Mouse (Mus musculus) testis, postnatal 10 days (tissue): ENCODE measurements at regions not wholly inside any gene's neighbourhood (a gene's known extent, or its start where the extent isn't known, plus 50 kb on each side); places are given as distances from the start of the nearest gene placed in this dataset.
A peak's percentile ranks its signal among the peaks of the same experiment; 100 is the strongest.

Source experiments
- DNase-seq: peaks from one replicate; pipeline ENCODE4 v3.0.0; 2021; ENCODE audit warnings: low spot score

DNA sequence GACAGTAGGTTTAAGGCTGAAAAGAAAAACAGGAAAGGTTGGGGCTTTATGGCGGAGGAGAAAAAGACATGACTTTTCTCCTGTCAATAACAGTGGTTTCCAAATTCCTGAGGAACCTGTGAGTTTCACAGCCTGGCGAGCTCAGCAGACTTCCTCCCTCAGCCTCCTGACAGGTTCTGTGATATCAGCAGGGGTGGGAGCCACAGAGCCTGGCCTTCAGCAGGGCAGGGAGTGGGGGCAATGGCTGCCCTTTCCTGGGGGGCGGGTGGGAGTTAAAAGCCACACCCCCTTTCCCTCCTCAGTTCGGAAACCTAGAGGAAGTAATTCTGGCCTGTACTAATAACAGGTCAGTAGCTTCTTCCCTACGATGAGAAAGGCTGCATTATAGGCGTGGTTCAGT lies 211.7 kb downstream of the Rchy1 start:
- DNase-seq: no peak

DNA sequence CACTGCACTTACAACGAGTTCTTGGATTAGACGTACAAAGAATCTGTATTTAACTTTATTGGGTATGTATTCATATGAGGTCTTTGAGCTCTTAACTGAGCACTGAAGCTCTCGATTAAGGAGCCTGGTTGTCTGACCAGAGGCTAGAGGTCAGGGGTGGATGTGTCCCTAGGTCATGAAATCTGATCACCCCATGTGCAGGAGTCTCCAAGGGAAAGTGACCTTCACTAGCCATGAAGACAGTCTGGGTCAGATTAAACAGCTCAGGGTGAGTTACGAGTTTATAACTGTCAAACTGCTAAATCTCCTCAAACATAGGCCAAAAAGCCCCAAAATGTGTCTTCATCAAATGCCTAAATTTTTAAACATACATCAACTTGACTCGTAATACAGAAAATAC lies 216.8 kb downstream of the Rchy1 start:
- no peak for DNase-seq

DNA sequence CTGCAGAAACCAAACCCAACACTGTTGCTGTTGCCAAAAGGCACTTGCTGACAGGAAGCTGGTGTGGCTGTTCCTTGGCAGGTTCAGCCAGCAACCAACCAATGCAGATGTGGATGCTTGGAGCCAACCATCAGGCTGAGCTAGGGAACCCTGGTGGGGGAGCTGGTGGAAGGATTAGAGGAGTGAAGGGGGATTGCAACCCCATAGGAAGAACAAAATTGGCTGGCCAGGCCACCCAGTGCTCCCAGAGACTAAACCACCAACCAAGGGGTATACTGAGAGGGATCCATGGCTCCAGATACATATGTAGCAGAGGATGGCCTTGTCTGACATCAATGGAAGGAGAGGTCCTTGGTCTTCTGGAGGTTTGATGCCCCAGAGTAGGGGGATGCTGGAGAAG lies 218.5 kb downstream of the Rchy1 start:
- no peak for DNase-seq

DNA sequence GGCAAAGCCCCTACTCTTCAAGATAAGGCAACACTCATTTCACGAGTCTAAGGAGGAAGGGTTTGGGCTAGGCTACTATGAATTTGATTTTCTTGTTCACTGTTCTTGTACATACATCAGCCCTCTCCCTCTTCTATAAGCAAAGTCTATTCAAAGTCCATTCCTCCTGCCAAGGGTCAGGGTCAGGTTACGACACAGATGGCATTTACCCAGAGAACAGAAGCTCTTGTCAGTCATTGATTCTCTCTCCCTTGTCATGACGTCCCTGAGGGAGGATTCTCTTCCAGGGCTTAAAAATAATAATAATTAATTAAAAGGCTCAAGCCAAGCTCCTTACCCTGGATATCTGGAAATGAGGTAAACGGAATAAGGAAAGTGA lies 222.7 kb downstream of the Rchy1 start:
- no peak for DNase-seq

DNA sequence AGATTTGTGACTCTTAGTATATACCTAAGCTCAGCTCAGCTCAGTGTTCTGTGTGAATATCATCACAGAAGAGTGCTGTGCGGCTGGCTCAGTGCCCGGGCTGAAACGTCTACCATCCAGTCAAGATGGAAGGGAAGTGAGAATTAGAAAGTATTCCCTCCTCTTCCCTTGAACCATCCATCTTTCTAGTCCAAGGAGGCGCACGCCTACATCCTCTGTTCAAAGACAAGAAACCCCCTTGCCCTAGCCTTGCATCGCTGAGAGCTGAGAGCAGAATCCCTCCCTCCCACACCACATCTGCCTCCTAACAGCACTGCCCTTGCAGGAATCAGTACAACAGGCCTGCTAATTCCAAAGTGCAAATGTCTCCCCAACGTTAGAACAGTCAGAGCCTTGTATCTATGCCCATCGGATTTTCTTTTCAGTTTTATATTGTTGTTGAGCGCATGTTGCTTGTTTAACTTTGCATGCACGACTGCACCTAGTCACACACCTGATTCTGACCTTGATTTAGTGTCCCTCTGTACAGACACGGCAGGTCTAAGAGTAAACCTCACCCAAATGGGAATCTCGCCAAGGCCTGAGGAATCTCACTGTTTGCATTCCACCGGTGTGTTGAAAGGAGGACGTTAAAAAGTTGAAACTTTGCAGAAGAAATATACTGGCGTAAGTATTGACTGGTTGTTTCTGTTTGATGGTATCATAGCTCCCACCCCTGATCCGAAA lies 222.2 kb downstream of the Parm1 start:
- DNase-seq: peak; percentile 58

DNA sequence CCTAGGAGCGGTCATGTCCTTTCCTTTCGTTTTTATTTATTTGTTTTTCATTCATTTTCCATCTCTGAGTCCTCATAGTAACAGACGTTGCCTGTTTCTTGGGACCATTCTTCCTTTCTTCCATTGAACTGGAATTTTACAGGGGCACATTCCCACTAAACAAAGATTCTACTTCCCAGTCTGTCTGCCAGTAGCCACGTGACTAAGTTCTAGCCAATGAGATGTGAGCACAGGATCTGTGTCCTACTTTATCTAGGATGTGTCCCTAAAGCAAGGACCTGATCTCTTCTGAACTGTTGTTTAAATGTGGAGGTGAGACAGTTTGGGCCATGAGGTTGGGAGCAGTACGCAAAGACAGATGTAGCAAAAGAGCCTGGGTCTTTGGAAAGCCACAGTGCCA lies 214.6 kb downstream of the Parm1 start:
- no peak for DNase-seq

DNA sequence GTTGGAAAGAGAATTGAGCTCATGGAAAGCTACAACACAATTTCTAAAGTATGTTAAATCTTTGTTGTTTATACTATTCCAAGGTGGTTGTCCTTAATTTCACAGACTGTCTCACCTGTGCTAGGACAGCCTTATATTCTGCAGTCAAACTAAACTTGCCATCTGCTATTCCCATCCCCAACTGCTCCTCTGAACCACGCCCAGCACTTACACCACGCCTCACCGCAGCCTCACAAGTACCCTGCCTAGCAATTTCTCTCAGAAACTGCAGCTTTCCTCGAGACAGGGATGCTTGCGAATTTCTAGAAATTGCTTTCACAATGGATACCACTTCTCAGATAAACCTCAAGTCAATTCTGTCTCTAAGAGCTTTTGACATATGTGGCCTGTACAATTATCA lies 213.7 kb downstream of the Parm1 start:
- DNase-seq: no peak

DNA sequence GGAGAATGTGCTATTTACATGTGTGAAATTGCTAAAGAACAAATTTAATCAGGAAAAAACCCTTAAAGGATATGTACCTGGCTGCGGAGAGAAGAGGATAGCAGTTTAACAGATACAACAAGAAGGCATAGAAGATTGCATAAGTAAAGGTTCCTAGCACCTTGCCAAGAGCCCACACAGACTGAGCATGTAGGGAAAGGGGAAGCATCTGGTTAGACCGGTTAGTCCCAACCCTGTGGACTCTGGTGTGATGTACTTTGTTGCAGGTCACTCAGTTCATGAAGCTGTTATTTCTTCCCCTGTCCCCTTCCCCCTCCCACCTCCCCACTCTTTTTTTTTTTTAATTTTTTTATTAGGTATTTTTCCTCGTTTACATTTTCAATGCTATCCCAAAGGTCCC lies 212.5 kb downstream of the Parm1 start:
- DNase-seq: no peak

DNA sequence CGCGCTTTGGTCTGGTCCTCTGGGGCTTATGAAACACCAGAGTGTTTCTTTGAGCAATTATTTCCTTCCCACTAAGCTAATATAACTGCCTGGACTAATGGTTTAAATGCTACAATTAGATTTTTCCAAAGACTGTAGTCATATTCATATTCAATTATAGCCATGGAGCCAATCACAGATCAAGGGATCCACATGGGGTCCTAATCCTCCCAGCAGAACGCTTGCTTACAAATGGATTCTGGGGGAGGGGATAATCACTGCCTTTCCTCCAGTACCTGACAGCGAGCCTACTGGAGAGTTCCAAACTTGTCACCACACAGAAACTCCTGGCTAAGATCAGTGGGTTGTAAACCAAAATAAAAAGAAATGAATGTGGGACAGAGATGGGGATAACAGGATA lies 212.0 kb downstream of the Parm1 start:
- no peak for DNase-seq

DNA sequence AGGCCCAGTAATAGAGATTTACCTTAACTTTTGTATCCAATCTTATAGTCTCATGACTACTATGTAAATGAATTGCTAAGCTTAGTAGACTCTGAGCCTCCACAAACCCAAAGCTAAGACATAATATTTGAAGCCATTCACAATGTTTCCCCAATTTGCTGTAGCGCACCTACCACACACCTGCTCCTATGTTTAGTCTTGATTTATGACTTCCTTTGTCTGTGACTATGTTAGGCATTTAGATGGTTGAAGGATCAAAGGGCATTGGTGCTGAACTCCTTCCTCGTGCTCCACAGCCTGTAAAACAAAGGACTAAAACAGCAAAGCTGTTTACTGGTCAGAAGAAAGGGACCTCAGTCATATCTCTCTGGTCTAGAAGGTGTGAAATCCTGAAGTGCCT lies 210.0 kb downstream of the Parm1 start:
- DNase-seq: no peak

DNA sequence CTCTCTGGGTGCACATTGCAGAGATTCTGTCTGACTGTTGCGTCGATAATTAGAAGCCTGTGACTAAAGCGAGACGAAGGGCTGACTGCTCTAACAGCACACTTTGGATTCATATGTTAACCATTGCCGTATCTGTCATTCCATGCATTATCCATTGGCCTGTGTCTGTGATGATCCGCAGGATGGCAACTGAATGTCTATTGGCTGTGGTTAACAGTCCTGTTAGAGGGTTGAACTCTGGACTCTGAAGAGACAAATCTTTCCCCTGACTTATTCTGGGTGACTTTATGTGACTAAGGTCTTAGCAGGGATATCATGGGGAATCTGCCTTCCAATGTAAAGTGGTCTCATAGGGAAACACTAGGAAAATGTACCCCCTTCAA lies 208.7 kb downstream of the Parm1 start:
- no peak for DNase-seq

DNA sequence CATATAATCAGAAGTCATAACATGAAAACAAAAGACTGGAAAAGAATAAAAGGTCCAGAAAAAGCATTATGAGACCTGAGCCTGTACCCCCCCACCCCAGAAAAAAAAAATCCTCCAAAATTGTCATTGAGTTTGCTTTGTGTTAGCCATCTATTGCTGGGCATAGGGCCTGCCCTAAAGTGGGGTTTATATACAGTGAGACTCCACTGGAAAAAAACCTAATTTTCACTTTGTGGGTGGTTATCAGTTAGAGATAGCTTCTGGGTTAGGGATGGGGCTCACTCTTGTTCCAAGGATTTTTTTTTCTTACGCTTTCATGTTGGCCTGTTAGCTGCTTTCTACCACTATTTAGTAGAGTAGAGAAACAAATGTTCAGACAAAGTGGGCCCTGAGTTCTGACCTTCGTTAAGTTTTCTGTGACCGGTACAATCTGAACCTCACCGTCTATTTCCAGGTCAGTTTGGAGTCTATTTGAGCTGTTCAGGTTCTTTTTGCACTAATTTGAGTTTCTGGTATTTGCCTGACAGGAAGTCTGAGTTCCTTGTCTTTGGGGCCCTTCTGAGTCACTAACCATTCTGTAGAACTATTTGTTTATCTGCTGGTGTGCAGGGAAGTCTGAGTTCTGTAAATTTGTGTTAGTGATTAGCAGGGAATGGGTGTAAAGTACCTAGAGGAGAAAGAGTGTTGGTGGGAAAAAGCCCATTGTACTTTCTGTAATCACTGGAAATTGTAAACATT lies 208.1 kb downstream of the Parm1 start:
- no peak for DNase-seq

DNA sequence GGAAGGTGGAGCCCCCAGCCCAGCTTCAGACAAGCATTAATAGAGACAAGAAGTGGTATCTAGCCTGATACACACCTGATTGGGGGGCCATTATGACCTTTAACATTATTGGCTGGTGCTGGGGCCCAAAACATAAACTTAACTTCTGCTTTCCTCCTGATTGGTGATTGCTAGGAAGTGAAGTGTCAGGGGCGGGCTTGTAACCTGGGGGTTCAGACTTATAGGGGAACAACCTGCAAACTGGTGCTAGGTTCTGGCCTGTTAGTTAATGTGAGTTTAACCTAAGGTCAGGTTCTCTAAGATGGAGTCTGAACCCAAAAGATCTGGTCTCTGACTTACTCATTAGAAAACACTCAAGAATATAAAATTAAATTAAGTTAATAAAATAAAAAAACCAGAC lies 207.5 kb downstream of the Parm1 start:
- no peak for DNase-seq

DNA sequence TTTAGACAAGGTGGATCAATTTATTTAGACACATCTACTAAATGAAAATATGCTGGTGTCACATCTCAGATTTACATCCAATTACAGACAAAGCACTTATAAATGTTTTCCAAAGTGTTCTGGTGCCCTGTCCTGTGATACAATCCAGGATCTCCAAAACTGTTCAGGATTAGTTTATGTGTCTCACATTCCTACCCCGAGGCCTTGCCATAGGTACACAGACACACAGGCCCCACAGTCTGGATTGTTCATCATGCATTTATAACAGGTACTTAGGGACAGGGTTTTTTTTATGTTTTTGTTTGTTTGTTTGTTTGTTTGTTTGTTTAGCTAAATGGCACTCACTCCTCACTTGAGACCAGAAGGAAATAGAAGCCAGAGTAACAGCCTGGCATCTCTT lies 206.0 kb downstream of the Parm1 start:
- no peak for DNase-seq

DNA sequence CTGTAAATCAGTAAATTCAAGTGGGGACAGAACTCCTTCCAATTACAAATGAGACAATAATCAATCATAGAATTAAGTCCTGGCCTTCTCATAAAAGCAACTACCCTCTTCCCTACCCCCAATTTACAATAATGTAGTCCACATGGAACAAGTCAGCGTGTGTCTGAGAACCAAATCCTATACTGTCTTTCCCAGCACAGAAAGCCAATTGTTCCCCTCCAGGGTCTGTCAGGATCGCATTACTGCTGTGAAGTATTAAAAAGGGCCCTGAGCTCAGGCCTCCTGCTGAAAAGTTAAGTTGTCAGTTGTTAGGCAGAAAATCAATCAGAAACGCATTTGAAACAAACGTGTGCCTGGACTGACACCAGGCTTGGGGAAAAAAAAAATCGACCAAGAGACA lies 205.6 kb downstream of the Parm1 start:
- no peak for DNase-seq

DNA sequence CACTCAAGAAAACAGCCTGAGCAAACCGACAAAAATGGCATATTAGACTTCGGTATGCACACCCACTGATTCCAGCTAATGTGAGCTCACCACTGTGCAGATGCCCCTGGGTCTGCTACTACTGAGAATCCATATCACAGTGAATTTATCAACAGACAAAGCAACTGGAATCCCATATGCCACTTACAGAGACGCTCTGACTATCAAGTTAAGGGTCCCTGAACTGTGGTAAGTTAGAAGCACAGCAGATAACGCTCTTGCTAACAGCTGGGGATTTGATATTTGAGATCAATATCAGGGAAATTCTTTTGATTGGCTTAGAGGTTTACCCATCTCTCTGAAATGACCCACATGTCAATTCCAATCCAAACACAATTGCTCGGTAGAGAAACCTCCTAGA lies 205.0 kb downstream of the Parm1 start:
- no peak for DNase-seq

DNA sequence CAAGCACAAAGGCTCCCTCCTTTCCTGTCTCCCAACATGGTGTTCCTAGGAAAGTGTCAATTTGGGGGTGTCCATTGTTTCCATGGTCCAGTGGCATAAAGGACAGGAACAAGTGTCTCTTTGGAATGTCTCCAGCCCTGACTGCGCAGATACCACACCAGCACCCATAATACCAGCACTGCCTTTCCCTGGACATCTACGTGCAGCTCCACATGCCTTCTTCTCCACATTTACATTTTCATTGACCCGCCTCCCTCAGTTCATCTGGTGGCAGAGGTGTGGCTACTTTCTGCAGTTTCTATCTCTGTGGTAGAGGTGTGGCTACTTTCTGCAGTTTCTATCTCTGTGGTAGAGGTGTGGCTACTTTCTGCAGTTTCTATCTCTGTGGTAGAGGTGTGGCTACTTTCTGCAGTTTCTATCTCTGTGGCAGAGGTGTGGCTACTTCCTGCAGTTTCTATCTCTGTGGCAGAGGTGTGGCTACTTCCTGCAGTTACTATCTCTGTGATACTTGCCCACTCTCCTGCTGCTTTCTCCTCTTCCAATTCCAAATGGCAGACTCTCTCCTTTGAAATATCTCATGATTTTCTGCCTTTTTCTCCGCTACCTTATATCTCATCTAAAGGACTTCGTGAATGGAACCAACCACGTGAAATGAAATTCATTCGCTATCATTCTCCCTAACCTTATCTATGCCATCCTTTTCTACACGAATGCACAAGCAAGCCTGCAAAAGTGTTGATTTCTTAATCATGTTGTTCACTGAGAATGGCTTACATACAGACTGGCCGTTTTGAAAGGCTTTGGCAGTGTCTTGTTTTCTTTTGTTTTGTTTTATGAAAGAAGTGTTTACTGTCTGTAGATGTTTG lies 204.0 kb downstream of the Parm1 start:
- no peak for DNase-seq

DNA sequence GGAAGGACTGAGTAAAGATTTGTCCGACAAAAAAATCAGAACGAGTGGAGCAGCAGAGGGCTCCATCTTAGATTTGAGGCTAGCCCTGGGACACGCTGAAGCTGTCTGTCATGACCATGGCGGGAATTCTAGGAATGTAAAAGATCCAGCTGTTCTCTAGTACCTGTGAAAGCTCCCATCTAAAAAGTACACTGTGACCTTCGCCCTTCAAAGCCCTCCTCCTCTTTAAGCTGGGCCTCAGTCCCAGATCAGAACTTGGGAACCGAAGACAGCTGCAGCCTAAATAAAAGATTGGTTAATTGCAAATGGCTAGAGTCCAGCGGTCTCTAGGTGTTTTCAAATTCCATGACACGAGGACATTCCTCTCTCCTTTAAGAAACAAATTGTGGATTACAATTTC lies 195.6 kb downstream of the Parm1 start:
- DNase-seq: no peak

DNA sequence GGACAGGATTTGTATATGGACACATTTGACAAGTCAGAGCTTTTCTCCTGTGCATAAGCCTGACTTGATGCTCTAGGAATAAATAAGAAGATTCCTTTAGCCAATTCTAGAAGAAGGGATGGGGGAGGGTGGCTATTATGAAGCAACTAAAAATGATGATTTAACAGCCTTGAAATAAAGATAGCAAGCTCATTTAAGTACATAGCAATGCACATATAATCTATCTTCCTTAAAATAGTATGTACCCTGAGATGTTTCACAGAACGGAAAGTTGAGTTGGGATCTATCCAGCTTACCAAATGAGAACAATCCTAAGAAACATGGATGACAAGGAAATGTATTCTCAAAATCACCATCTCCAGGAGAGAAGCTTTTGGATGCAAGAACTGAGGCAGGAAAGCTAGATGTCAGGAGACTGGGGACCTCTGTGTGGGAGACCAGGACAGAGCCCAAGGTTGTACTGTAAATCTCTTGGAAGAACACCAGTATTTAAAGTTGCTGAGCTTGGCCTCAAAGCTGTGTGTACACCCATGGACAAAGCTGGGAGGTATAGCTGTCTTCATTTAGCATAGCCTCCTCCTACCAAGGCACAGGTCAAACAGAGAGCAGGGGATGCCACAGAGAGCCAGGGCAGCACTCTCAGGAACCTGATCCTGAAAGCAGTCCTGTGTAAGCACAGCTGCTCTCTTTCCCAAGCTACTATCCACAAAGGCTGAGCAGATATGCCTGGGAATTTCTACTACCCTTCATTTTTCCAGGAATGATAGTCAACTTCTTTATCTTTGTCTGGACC lies 192.3 kb downstream of the Parm1 start:
- no peak for DNase-seq

DNA sequence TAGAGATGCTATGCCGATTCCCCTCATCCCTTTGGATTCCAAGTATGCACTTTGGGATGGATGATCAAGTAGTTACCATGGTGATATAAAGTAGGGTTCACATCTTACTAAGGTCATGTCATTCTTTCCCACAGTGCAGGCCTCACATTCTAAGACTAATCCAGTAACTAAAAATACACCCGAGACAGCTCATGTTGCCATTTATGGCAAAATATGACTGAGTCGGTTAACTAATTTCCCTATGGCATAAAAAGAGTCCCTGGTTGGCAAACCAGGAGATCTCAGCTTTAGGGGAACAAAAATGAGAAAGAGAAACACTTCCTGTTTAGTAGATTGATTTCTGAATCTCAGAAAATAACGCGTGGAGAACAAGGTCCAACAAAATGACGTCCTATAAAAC lies 190.7 kb downstream of the Parm1 start:
- no peak for DNase-seq

DNA sequence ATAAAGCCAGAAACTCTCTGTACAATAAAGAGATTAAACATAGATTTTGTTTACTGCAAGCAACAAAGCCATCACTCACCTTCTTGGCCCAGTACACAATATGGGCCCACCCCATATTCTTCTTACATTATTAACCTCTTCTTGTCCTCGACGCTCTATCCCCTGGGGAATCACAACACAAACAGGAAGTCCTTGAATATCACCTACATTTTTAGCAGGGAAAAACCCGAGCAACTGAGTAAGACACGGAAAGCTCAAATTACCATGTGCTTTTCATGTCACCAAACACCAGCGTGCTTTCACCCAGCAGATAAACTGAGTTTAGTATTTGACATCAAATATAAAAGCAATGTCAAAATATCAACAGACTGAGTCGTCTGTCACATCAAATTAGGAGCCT lies 179.7 kb downstream of the Parm1 start:
- DNase-seq: no peak

DNA sequence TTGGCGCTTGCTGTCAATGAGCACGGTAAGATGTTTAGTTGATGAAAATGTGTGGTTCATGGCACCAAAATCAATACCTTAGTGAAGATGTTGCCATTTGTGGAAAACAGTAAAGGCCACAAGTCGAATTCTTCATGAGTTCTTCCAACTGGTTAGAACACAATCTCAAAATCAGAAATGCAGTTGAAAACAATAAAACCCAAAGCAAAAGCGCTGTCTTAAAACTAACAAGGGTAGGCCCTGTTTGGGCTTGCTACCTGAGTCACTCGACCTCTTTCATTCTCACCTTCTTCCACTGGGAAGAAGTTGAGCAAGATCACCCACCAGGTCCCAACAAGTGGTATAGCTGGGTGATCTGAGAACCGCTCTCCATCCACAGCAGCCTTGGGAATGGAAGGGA lies 179.1 kb downstream of the Parm1 start:
- no peak for DNase-seq
